17 mouse cellular contexts compared by ENCODE assay signal in the genomic region with DNA sequence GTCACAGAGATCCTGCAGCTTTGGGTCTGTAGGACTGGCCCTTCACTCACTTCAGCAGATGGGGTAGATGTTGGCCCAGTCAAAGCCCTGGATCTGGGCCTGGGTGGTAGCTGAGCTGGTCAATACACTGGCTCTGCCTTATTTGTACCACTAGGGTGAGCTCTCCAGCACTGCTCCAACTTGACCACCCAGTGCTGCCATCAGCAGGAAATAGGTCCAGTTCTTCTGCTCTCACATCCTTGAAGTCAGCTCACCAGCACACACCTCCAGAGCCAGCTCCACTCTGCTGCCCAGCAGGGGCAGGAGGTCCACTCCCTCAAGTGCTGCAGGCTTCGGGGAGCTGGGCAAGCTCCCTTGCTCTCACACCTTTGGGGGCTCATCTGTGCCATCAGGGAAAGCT.
DNase-seq lines count a peak whose midpoint lies in the region; ATAC-seq and TF ChIP-seq lines count a peak whose summit lies in the region.
"Had no signal": no experiment of that assay in that cellular context is flagged by ENCODE, and none has a peak within 500 bp of the region (broad histone marks: within the 10 kb centered on the region; RNA-seq: fewer than 3 reads in every experiment).

No protein-coding gene starts in this region.

- H3K27ac ChIP-seq in layer of hippocampus, adult 2 months: no peak overlapping the region
- no peak overlapping the region for H3K27ac ChIP-seq in lung, postnatal 0 days (ENCODE audit: low read length)
- H3K27ac ChIP-seq in embryonic fibroblast, embryonic 13.5 days (ENCODE audit: insufficient read depth, low read length): no peak overlapping the region
- H3K27ac ChIP-seq: heart, embryonic 13.5 days had no signal

- no peak for ATAC-seq in lung, postnatal 0 days
- ATAC-seq in frontal cortex, adult (ENCODE audit: low TSS enrichment): no peak
- ATAC-seq: hindbrain, embryonic 16.5 days had no signal

- WGBS in lung, postnatal 0 days: 50% methylated on average over 1 of the region's 1 CpGs

- no peaks in the 10 kb centered on the region for H3K27me3 ChIP-seq in lung, postnatal 0 days (replicated peaks; ENCODE audit: insufficient read depth, low read length)
- H3K27me3 ChIP-seq: megakaryocyte, embryonic 14.5 days had no signal

- H3K4me1 ChIP-seq in lung, postnatal 0 days (ENCODE audit: insufficient read depth, low read depth, low read length): no peaks in the 10 kb centered on the region
- H3K4me1 ChIP-seq in embryonic fibroblast, embryonic 13.5 days (ENCODE audit: control insufficient read depth, insufficient read depth, low read length): no peaks in the 10 kb centered on the region
- H3K4me1 ChIP-seq: heart, embryonic 13.5 days; megakaryocyte, embryonic 14.5 days had no signal

- peak; percentile 59 for TF ChIP-seq CTCF in layer of hippocampus, adult 2 months (conservative IDR thresholded peaks at IDR 0.05)
- TF ChIP-seq CTCF in lung, postnatal 0 days (IDR thresholded peaks at IDR 0.05): peak; percentile 39; the same call in 1 of the 2 replicates
- TF ChIP-seq CTCF in embryonic fibroblast, embryonic 13.5 days (IDR thresholded peaks at IDR 0.05; ENCODE audit: borderline replicate concordance, insufficient read depth, low read length): 0 out of 2 replicates have a peak, but pooled peaks have one; percentile 4

- no peak overlapping the region for H3K4me2 ChIP-seq in lung, postnatal 0 days (replicated peaks; ENCODE audit: low read depth, low read length)
- H3K4me2 ChIP-seq: heart, embryonic 13.5 days had no signal

- DNase-seq in heart, adult 11 months: peak; percentile 75
- DNase-seq in heart, adult 18-20 months: no peak
- DNase-seq in layer of hippocampus, adult 2 months (ENCODE audit: low spot score in 2 of 2): no peak
- DNase-seq in layer of hippocampus, adult 18-20 months (ENCODE audit: low spot score in 2 of 2): no peak
- DNase-seq in lung, postnatal 0 days (ENCODE audit: low spot score): no peak
- DNase-seq in lung, postnatal 25 days (ENCODE audit: low spot score): no peak
- DNase-seq: adrenal gland, adult 2 months; cerebellum, adult 9-10 months; kidney, adult 8-10 months; lung, adult 18-20 months; right cerebral cortex, postnatal 25 days; thymus, adult 2 months had no signal

- TF ChIP-seq EP300 in lung, postnatal 0 days (IDR thresholded peaks at IDR 0.05): no peak

- no peaks in the 10 kb centered on the region for H3K9me3 ChIP-seq in lung, postnatal 0 days (ENCODE audit: low read length)
- H3K9me3 ChIP-seq: heart, embryonic 13.5 days had no signal

- H3K9ac ChIP-seq in lung, postnatal 0 days (replicated peaks; ENCODE audit: low read depth): no peak overlapping the region
- H3K9ac ChIP-seq: heart, embryonic 13.5 days had no signal

- H3K4me3 ChIP-seq in layer of hippocampus, adult 2 months: no peak overlapping the region
- H3K4me3 ChIP-seq in lung, postnatal 0 days (ENCODE audit: low read depth, low read length): no peak overlapping the region
- no peak overlapping the region for H3K4me3 ChIP-seq in embryonic fibroblast, embryonic 13.5 days (ENCODE audit: insufficient read depth, low read length)
- H3K4me3 ChIP-seq: heart, embryonic 13.5 days; megakaryocyte, embryonic 14.5 days had no signal

- TF ChIP-seq POLR2A in embryonic fibroblast, embryonic 13.5 days (IDR thresholded peaks at IDR 0.05; ENCODE audit: low read depth, low read length): no peak

- no peaks in the 10 kb centered on the region for H3K36me3 ChIP-seq in lung, postnatal 0 days (ENCODE audit: insufficient read depth, low read length)
- H3K36me3 ChIP-seq: heart, embryonic 13.5 days had no signal

Comparison
In these comparisons a context has a peak if more than half of its experiments do, and no peak if none do; other contexts are left out.
1. CTCF ChIP-seq: peak in every context shown above with its lines; median percentile 59 in layer of hippocampus, adult 2 months; 39 in lung, postnatal 0 days; 4 in embryonic fibroblast, embryonic 13.5 days.